Mouse (Mus musculus) midbrain, embryonic 15.5 days (tissue): ENCODE results near the gene Zfp385c. TPM values are rescaled to one million over a fixed set of nuclear protein-coding genes. Genes with fewer than 3 reads are reported as not detected.

ENCODE experiments used
- ATAC-seq: fragments of 200-750 bp; cut with Nextera tagmentation; replicated peaks from 2 replicates; pipeline ENCODE4 v1.8.0; 2017; ENCODE audit warnings: moderate TSS enrichment
- H3K27ac ChIP-seq: fragments of 300-500 bp; sonication (generic); 2 replicates; pipeline ENCODE4 v1.5.1; 2015; ENCODE audit warnings: mild to moderate bottlenecking, inconsistent platforms
- H3K27me3 ChIP-seq: fragments of 300-500 bp; sonication (generic); replicated peaks from 2 replicates; pipeline ENCODE4 v1.6.1; 2015; ENCODE audit warnings: inconsistent platforms
- H3K36me3 ChIP-seq: fragments of 300-500 bp; sonication (generic); replicated peaks from 2 replicates; pipeline ENCODE4 v1.6.1; 2015; ENCODE audit warnings: inconsistent platforms
- H3K4me1 ChIP-seq: fragments of 300-500 bp; sonication (generic); 2 replicates; pipeline ENCODE4 v1.6.1; 2015; ENCODE audit warnings: inconsistent platforms
- H3K4me2 ChIP-seq: fragments of 300-500 bp; sonication (generic); 2 replicates; pipeline ENCODE4 v1.6.1; 2015; ENCODE audit warnings: inconsistent platforms, mild to moderate bottlenecking, moderate library complexity
- H3K4me3 ChIP-seq: fragments of 300-500 bp; sonication (generic); 2 replicates; pipeline ENCODE4 v1.5.1; 2015; ENCODE audit warnings: mild to moderate bottlenecking, inconsistent platforms
- H3K9ac ChIP-seq: fragments of 300-500 bp; sonication (generic); 2 replicates; pipeline ENCODE4 v1.6.1; 2015; ENCODE audit warnings: mild to moderate bottlenecking, inconsistent platforms
- H3K9me3 ChIP-seq: fragments of 300-500 bp; sonication (generic); 2 replicates; pipeline ENCODE4 v1.6.1; 2016; ENCODE audit warnings: inconsistent platforms
- whole genome bisulfite sequencing: fragments of 180-500 bp; shearing (Covaris S2); methylation state at CpG from one replicate; pipeline ENCODE4 v1.1.7; 2015; ENCODE audit warnings: mixed read lengths; 5-methylcytosine and 5-hydroxymethylcytosine counted together
- polyA plus RNA-seq: library from polyadenylated mRNA; unstranded; fragments of >200 nt; fragmentation: Nextera tagmentation; extraction: Ambion mirVana; gene quantifications from 2 replicates; pipeline ENCODE4 v1.2.1, GENCODE M21; 2015

The Zfp385c gene
- 0.70 and 0.99 TPM in 2 replicates for polyA plus RNA-seq

GRCm38 (mm10) chr11:100692164-100692616, at the start of gene Zfp385c:
Gene Zfp385c, minus strand, starts transcription at chr11:100692455.
- peak within 1 kb of the TSS; percentile 17 for H3K4me3 ChIP-seq
- peak within 1 kb of the TSS; percentile 46 for H3K4me2 ChIP-seq
- peaks cover 9% of the 10 kb centered on the region for H3K4me1 ChIP-seq
- no peak within 1 kb of the TSS for H3K9ac ChIP-seq
- no peak for ATAC-seq
- no peaks in the 10 kb centered on the region for H3K36me3 ChIP-seq
- H3K27ac ChIP-seq: no peak within 1 kb of the TSS
- H3K9me3 ChIP-seq: no peaks in the 10 kb centered on the region
- H3K27me3 ChIP-seq: peaks cover 26% of the 10 kb centered on the region
- WGBS: 1% methylated on average over 23 of the region's 23 CpGs

GRCm38 (mm10) chr11:100741348-100741747, 49.1 kb upstream of the Zfp385c start:
- H3K27me3 ChIP-seq: no peaks in the 10 kb centered on the region
- no peak overlapping the region for H3K4me2 ChIP-seq
- no peak overlapping the region for H3K4me3 ChIP-seq
- 76% methylated on average over 6 of the region's 6 CpGs for WGBS
- peaks cover 17% of the 10 kb centered on the region for H3K4me1 ChIP-seq
- H3K36me3 ChIP-seq: peaks cover 7% of the 10 kb centered on the region; the same call in 1 of the 2 replicates
- no peak overlapping the region for H3K9ac ChIP-seq
- ATAC-seq: no peak
- H3K27ac ChIP-seq: no peak overlapping the region
- no peaks in the 10 kb centered on the region for H3K9me3 ChIP-seq

DNA sequence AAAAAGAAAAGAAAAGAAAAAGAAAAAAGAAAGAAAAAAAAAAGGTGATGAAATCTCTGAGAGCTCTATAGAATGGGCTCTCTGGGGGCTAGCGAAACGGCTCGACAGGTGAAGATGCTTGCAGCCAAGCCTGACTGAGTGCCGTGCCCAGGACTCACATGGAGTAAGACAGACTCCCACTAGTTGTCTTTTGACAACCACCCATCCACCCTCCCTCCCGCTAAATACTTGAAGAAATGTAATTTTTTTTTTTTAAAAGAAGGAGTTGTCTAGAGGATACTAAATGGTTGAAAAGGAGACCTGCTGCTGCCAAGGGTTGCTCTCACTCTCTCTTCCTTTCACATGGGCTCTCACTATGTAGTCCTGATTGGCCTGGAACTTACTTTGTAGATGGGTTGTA, 46.5 kb upstream of the Zfp385c start:
- peak overlapping the region; percentile 92 for H3K4me2 ChIP-seq
- H3K27ac ChIP-seq: peak overlapping the region; percentile 91
- H3K9me3 ChIP-seq: no peaks in the 10 kb centered on the region
- WGBS: 14% methylated on average over 5 of the region's 5 CpGs
- H3K36me3 ChIP-seq: peaks cover 7% of the 10 kb centered on the region; the same call in 1 of the 2 replicates
- peak overlapping the region; percentile 99 for H3K4me3 ChIP-seq
- ATAC-seq: 0 out of 2 replicates have a peak, but pooled peaks have one; percentile 1
- peak overlapping the region; percentile 61 for H3K9ac ChIP-seq
- peaks cover 25% of the 10 kb centered on the region for H3K4me1 ChIP-seq
- no peaks in the 10 kb centered on the region for H3K27me3 ChIP-seq

DNA sequence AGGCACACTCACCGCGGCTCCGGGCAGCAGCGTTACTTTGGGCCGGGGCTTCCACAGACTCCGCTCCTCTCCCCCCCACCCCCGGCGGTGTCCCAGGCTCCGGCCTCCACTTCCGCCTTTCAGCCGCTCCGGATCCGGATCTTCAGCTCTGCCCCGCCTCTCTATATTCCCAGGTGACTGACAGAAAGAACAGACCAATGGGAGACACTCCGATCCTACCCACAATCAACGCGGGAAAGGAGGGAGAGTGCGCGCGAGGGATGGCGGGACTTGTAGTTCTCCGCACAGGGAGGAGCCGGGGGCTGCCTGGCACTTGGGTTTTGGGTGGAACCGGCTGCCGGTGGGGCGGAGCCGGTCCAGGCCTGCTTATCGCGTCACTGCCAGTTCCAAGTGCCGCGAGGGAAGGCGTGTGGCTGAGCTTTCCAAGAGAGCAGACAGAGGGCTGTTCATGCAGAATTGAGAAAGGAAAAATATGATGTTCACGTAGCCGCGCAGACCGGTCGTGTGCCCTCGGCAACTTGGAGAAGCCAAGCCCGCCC, 45.9 kb upstream of the Zfp385c start, which contains the start of gene Rab5c:
Gene Rab5c, minus strand, starts transcription at position 150 of the 539 bp plus-strand sequence.
- Histone ChIP-seq H3K36me3 (peaks cover 7% of the 10 kb centered on the region; the same call in 1 of the 2 replicates), H3K27me3 (no peaks in the 10 kb centered on the region), H3K9ac (peak within 1 kb of the TSS; percentile 94), H3K4me3 (peak within 1 kb of the TSS; percentile 99), H3K4me2 (peak within 1 kb of the TSS; percentile 92), H3K4me1 (peaks cover 25% of the 10 kb centered on the region), H3K9me3 (no peaks in the 10 kb centered on the region), H3K27ac (peak within 1 kb of the TSS; percentile 91)
- under 1% methylated on average over 39 of the region's 39 CpGs for WGBS
- ATAC-seq: peak; percentile 99

- Histone ChIP-seq H3K4me2 (peak overlapping the region; percentile 92), H3K9ac (peak overlapping the region; percentile 94), H3K36me3 (peaks cover 7% of the 10 kb centered on the region; the same call in 1 of the 2 replicates), H3K4me1 (peaks cover 25% of the 10 kb centered on the region), H3K27ac (0 out of 2 replicates have a peak overlapping the region, but pooled peaks have one; percentile 63), H3K9me3 (no peaks in the 10 kb centered on the region), H3K27me3 (no peaks in the 10 kb centered on the region), H3K4me3 (peak overlapping the region; percentile 99)
- no peak for ATAC-seq
- WGBS: 3% methylated on average over 13 of the region's 13 CpGs
These were observed 45.0 kb upstream of the Zfp385c start for GRCm38 (mm10) chr11:100737105-100737733.

- ATAC-seq: no peak
- no peak overlapping the region for H3K9ac ChIP-seq
- no peak overlapping the region for H3K27ac ChIP-seq
- H3K4me1 ChIP-seq: peaks cover 25% of the 10 kb centered on the region
- no peaks in the 10 kb centered on the region for H3K27me3 ChIP-seq
- H3K9me3 ChIP-seq: no peaks in the 10 kb centered on the region
- H3K36me3 ChIP-seq: peaks cover 7% of the 10 kb centered on the region; the same call in 1 of the 2 replicates
- H3K4me3 ChIP-seq: peak overlapping the region; percentile 99
- 86% methylated on average over 4 of the region's 4 CpGs for WGBS
- H3K4me2 ChIP-seq: peak overlapping the region; percentile 92
These were observed 44.5 kb upstream of the Zfp385c start for GRCm38 (mm10) chr11:100736746-100737080.

DNA sequence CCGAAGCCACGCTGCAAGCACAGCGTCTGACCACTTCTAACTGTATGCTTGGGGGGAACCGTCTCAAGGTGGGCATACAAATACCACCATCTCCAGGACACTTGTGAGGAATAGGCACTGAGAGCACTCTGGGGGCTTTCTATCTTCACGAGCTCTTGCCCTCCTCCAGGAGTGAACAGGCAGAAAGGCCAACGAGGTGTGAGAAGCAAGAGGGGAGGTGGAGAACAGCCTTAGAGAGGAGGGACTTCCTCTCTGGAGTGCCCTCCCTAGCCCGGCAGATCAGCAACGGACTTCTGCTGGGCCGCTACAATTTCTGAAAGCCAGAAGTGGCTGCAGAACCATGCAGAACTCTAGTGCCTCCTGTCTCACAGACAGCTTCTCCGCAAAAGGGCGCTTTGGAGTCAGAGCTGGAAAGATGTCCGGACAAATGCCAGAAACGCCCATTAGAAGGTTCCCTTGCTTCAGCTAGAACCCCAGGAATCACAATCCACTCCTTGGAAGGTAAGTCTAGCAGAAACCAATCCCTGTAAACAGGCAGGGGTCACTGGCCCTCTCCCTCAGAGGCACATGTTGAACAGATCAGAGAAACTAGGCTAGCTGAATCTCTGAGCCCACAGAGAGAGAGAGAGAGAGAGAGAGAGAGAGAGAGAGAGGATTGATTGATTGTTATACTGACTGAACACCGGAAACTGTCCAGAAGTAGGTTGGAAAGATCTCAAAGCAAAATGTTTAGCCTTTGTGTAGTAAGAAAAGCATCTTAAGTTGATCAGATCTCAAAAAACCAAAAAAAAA, 43.9 kb upstream of the Zfp385c start:
- Histone ChIP-seq H3K4me2 (peak overlapping the region; percentile 92; the same call in 1 of the 2 replicates), H3K36me3 (peaks cover 3% of the 10 kb centered on the region; the same call in 1 of the 2 replicates), H3K9me3 (no peaks in the 10 kb centered on the region), H3K27ac (no peak overlapping the region), H3K4me1 (peaks cover 25% of the 10 kb centered on the region), H3K9ac (0 out of 2 replicates have a peak overlapping the region, but pooled peaks have one; percentile 4), H3K4me3 (no peak overlapping the region), H3K27me3 (no peaks in the 10 kb centered on the region)
- 83% methylated on average over 14 of the region's 14 CpGs for WGBS
- ATAC-seq: no peak

- Histone ChIP-seq H3K4me3 (no peak overlapping the region), H3K4me2 (no peak overlapping the region; the same call in 1 of the 2 replicates), H3K27me3 (no peaks in the 10 kb centered on the region), H3K36me3 (no peaks in the 10 kb centered on the region), H3K9me3 (no peaks in the 10 kb centered on the region), H3K4me1 (peaks cover 25% of the 10 kb centered on the region), H3K27ac (no peak overlapping the region), H3K9ac (no peak overlapping the region)
- no peak for ATAC-seq
- 92% methylated on average over 9 of the region's 9 CpGs for WGBS
These were observed 43.0 kb upstream of the Zfp385c start for GRCm38 (mm10) chr11:100735134-100735865.

DNA sequence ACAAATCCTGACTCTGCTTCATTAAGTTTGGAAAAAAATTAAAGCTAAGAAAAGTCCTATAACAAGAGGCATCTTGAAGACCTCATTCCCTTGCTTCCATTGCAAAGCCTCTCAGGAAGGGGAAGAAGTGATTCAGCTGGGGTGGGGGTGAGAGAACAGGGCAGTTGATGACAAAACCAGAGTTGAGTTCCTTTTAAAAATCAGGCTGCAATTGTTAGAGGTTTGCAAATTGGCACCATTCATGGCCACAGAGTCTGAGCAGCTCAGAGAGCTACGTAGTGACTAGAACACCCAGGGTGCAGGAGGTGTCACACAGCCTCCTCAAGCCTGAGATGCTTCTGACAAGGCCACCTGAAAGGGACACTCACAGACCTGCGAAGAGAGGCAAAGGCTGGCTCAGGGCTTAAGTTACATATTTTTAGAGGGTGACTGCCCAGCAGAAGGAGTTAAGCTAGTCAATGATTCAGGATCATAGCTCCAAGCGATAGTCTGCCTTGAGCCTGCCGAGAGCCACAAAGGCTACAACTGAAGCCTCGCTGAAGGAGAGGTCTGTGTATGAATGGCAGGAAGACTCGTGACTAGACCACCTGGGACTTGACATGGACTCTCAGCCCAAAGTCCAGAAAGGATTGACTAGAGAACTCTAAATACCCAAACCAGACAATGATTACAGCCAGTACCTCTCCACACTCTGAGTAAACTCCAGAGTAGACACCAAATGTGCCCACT, 38.4 kb upstream of the Zfp385c start:
- Histone ChIP-seq H3K36me3 (0 out of 2 replicates have a peak, but pooled peaks cover 6% of the 10 kb centered on the region), H3K9ac (no peak overlapping the region), H3K4me2 (no peak overlapping the region), H3K27ac (no peak overlapping the region), H3K9me3 (no peaks in the 10 kb centered on the region), H3K4me3 (no peak overlapping the region), H3K27me3 (no peaks in the 10 kb centered on the region), H3K4me1 (peaks cover under 1% of the 10 kb centered on the region; the same call in 1 of the 2 replicates)
- ATAC-seq: no peak
- 90% methylated on average over 6 of the region's 6 CpGs for WGBS

- no peaks in the 10 kb centered on the region for H3K27me3 ChIP-seq
- H3K4me2 ChIP-seq: no peak overlapping the region
- ATAC-seq: no peak
- no peak overlapping the region for H3K27ac ChIP-seq
- H3K4me3 ChIP-seq: no peak overlapping the region
- H3K36me3 ChIP-seq: 0 out of 2 replicates have a peak, but pooled peaks cover 6% of the 10 kb centered on the region
- no peak overlapping the region for H3K9ac ChIP-seq
- 96% methylated on average over 4 of the region's 4 CpGs for WGBS
- H3K9me3 ChIP-seq: no peaks in the 10 kb centered on the region
- no peaks in the 10 kb centered on the region for H3K4me1 ChIP-seq
These were observed 37.7 kb upstream of the Zfp385c start for GRCm38 (mm10) chr11:100729976-100730375.

DNA sequence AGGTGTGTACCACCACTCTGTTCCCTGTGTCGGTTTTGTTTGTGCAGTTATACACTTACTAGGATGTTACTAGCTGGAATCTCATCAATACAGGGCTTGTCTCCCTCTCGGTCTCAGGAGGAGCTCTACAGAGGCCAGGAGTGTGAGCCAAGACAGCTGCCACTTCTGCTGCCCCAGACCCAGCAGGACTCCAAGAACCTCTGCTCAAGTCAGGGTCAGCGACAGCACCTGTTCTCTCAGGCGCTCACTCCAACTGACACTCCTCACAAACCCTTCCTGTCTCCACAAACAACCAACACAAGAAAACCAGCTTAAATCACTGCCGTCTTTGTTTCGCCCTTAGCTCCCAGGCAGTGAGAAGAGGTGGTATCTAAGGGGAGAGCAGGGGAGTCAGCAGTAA, 36.3 kb upstream of the Zfp385c start:
- Histone ChIP-seq H3K4me3 (no peak overlapping the region), H3K4me1 (no peaks in the 10 kb centered on the region), H3K9ac (no peak overlapping the region), H3K36me3 (0 out of 2 replicates have a peak, but pooled peaks cover 6% of the 10 kb centered on the region), H3K27me3 (no peaks in the 10 kb centered on the region), H3K27ac (no peak overlapping the region), H3K9me3 (no peaks in the 10 kb centered on the region), H3K4me2 (no peak overlapping the region)
- 83% methylated on average over 6 of the region's 6 CpGs for WGBS
- ATAC-seq: no peak
